Mouse (Mus musculus): ENCODE results near the gene Sema3c. TPM values are rescaled to one million over a fixed set of nuclear protein-coding genes. Genes with fewer than 3 reads are reported as not detected.

Sema3c gene
- polyA plus RNA-seq, 1 experiment from 2014 or later: 53.8 TPM

GRCm38 (mm10) chr5:17739805-17740204 lies 165.7 kb downstream of the Sema3c start:
- Histone ChIP-seq H3K4me3 (replicated peaks) (no peak overlapping the region), H3K9me3 (no peaks in the 10 kb centered on the region), H3K4me1 (no peaks in the 10 kb centered on the region), H3K27ac (no peak overlapping the region), H3K9ac (no peak overlapping the region), H3K36me3 (no peaks in the 10 kb centered on the region), H3K4me2 (no peak overlapping the region), H3K27me3 (replicated peaks) (no peaks in the 10 kb centered on the region)
- no peak for ATAC-seq (ENCODE audit: insufficient read depth, low FRiP score, low read depth)
- WGBS: 17% methylated on average over 3 of the region's 3 CpGs

DNA sequence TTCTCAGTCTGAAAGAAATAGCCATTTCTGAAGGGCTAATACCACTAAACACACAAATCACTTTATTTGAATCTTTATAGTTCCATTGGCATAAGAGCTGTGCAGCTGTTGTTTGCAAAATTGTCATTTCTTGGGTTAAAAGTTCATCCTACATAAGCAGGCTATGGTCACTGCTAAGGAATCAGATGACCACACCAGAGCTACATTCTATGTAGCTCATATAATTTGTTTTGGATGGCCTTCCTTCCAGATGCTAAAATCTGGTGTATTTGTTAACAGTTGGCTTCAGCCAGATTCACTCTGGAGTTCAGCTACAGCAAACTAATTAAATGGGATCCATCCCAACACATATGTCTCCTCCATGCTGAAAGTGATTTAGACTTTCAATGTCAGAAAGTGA lies 172.4 kb downstream of the Sema3c start:
- Histone ChIP-seq H3K4me3 (replicated peaks) (no peak overlapping the region), H3K4me1 (no peaks in the 10 kb centered on the region), H3K4me2 (no peak overlapping the region), H3K9ac (no peak overlapping the region), H3K36me3 (no peaks in the 10 kb centered on the region), H3K9me3 (no peaks in the 10 kb centered on the region), H3K27ac (no peak overlapping the region), H3K27me3 (replicated peaks) (no peaks in the 10 kb centered on the region)
- ATAC-seq (ENCODE audit: insufficient read depth, low FRiP score, low read depth): no peak

DNA sequence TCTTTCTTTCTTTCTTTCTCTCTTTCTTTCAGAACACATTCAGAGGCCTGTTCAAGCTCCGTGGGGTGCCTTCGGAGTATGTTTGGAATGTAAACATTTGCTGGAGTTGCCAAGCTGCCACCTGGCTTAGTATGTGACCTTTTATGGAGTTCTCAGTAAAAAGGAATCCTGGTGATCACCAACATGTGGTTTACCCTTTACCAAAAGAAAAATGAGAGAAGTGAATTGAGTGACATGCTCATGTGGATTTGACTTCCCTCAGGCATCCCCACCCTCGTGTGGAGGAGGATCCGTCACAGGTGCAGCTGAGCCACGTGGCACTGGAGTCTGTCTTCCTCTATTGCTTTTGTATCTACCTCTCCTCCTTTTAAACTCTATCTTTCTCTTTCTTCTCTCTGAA lies 173.1 kb downstream of the Sema3c start:
- Histone ChIP-seq H3K9me3 (no peaks in the 10 kb centered on the region), H3K27me3 (replicated peaks) (no peaks in the 10 kb centered on the region), H3K9ac (no peak overlapping the region), H3K4me3 (replicated peaks) (no peak overlapping the region), H3K36me3 (no peaks in the 10 kb centered on the region), H3K27ac (no peak overlapping the region), H3K4me2 (no peak overlapping the region), H3K4me1 (no peaks in the 10 kb centered on the region)
- WGBS: 21% methylated on average over 5 of the region's 5 CpGs
- ATAC-seq (ENCODE audit: insufficient read depth, low FRiP score, low read depth): no peak

- 71% methylated on average over 3 of the region's 3 CpGs for WGBS
- Histone ChIP-seq H3K36me3 (no peaks in the 10 kb centered on the region), H3K27ac (no peak overlapping the region), H3K4me1 (no peaks in the 10 kb centered on the region), H3K4me3 (replicated peaks) (no peak overlapping the region), H3K9ac (no peak overlapping the region), H3K4me2 (no peak overlapping the region), H3K9me3 (no peaks in the 10 kb centered on the region), H3K27me3 (replicated peaks) (no peaks in the 10 kb centered on the region)
- ATAC-seq (ENCODE audit: insufficient read depth, low FRiP score, low read depth): no peak
Observed at GRCm38 (mm10) chr5:17748293-17748692, 174.2 kb downstream of the Sema3c start.

DNA sequence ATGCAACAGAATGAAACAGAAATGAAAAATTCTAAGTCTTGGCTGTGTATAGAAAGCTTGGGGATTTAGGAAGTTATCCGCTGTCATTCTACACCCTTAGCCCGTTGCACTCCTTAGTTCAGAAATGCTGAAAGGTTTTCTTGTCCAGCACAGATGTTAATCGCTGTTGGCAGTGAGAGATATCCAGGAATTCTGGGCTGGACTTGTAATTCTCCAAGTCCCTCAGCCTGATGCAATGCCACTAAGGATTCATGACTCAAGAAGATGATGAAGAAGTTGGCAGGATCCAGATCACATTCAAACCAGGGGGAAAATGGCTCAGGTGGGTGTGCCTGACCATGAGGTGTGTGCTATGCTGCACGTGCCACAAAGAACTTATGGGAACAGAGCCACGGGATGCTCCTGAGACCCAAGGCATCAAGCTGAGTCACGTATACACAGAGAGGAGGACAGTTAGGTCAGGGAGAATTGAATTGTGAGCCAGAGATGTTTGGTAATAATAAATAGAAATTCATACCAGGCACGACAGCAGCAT lies 179.5 kb downstream of the Sema3c start:
- no peaks in the 10 kb centered on the region for H3K9me3 ChIP-seq
- WGBS: 66% methylated on average over 7 of the region's 7 CpGs
- no peak overlapping the region for H3K9ac ChIP-seq
- H3K4me2 ChIP-seq: no peak overlapping the region
- no peak for ATAC-seq (ENCODE audit: insufficient read depth, low FRiP score, low read depth)
- H3K27me3 ChIP-seq (replicated peaks): no peaks in the 10 kb centered on the region
- H3K27ac ChIP-seq: no peak overlapping the region
- no peak overlapping the region for H3K4me3 ChIP-seq (replicated peaks)
- H3K4me1 ChIP-seq: no peaks in the 10 kb centered on the region
- H3K36me3 ChIP-seq: no peaks in the 10 kb centered on the region

DNA sequence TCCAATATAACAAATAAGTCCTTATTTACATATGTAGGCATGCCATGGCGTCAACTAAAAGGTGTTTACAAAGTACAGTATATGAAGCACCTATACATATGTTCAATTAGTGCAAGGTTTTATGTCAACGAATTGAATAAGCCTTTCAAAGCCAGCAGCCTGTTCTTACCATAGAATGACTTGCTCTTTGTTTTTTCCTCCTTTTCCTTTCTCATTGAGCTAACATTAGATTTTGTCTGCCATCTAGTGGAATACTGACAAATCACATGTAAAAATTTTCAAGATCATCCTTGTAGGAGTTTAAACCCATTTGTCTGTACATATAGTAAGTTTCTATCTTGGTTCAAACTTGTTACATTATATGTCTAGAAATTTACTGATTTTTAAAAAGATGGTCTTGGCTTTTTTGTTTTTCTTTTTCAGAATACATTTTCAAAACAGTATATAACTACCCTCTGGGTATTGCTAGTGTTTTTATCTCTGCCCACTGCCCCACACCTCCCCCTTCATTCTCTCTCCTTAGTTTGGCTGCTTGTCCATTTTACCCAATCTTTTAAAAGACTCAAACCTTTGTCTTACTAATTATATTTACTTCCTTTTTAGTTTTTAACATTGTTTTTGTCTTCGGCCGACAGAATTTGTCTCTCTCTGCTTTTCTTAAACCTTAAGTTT lies 192.1 kb downstream of the Sema3c start:
- Histone ChIP-seq H3K4me2 (no peak overlapping the region), H3K36me3 (no peaks in the 10 kb centered on the region), H3K4me3 (replicated peaks) (no peak overlapping the region), H3K9ac (no peak overlapping the region), H3K4me1 (no peaks in the 10 kb centered on the region), H3K27me3 (replicated peaks) (no peaks in the 10 kb centered on the region), H3K27ac (no peak overlapping the region), H3K9me3 (no peaks in the 10 kb centered on the region)
- 60% methylated on average over 4 of the region's 4 CpGs for WGBS
- no peak for ATAC-seq (ENCODE audit: insufficient read depth, low FRiP score, low read depth)

DNA sequence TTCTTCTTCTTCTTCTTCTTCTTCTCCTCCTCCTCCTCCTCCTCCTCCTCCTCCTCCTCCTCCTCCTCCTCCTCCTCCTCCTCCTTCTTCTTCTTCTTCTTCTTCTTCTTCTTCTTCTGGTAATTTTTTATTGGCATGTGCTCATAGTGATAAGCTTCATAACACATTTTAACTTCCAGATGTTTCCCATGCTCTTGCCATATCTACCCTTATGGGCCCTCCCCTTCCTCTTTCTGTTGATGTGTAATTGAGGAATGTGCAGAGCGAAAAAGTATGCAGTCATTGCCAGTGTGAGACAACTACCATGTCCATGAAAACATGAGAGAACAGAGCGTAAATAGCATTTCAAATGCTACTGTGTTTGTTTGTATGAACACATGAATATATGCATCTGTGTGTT lies 196.2 kb downstream of the Sema3c start:
- Histone ChIP-seq H3K27ac (no peak overlapping the region), H3K36me3 (no peaks in the 10 kb centered on the region), H3K4me3 (replicated peaks) (no peak overlapping the region), H3K27me3 (replicated peaks) (no peaks in the 10 kb centered on the region), H3K4me1 (no peaks in the 10 kb centered on the region), H3K9ac (no peak overlapping the region), H3K4me2 (no peak overlapping the region), H3K9me3 (no peaks in the 10 kb centered on the region)
- no peak for ATAC-seq (ENCODE audit: insufficient read depth, low FRiP score, low read depth)
- WGBS: 89% methylated on average over 2 of the region's 2 CpGs

DNA sequence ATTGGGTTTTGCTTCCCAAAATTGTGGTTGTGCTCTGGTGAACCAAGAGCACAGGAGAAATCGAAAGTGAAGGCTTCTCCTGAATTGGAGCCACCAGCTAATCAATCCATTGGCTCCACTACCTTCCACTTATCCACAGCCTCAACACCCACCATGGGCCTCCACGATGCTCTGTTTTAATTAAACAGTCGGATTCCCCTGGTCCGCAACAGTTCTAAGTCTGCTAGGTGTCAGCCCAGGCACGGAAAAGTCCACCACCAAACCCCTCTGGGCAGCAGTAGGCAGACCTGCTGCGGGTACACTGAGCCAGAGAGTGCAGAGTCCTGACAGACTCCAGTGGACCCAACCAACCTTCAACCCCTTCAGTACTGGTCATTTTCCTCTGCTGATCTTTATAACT lies 202.5 kb downstream of the Sema3c start:
- no peak overlapping the region for H3K4me3 ChIP-seq (replicated peaks)
- H3K27ac ChIP-seq: no peak overlapping the region
- no peaks in the 10 kb centered on the region for H3K36me3 ChIP-seq
- no peak overlapping the region for H3K9ac ChIP-seq
- WGBS: 90% methylated on average over 6 of the region's 6 CpGs
- no peak overlapping the region for H3K4me2 ChIP-seq
- no peak for ATAC-seq (ENCODE audit: insufficient read depth, low FRiP score, low read depth)
- H3K9me3 ChIP-seq: no peaks in the 10 kb centered on the region
- no peaks in the 10 kb centered on the region for H3K27me3 ChIP-seq (replicated peaks)
- H3K4me1 ChIP-seq: no peaks in the 10 kb centered on the region

Other genes with a start within 250 kb of the Sema3c start
- not detected in 2 replicates for gene Speer4f2, start 201.1 kb upstream of the Sema3c start, polyA plus RNA-seq (2015; fragmentation: Nextera tagmentation; extraction: Ambion mirVana)
- gene Speer4f1, start 98.2 kb upstream of the Sema3c start, polyA plus RNA-seq (2015; fragmentation: Nextera tagmentation; extraction: Ambion mirVana): not detected in 2 replicates

All from stomach, embryonic 15.5 days (tissue).